Mouse (Mus musculus) forebrain, embryonic 10.5 days (tissue): ENCODE results near the gene Wbp11. TPM values are rescaled to one million over a fixed set of nuclear protein-coding genes. Genes with fewer than 3 reads are reported as not detected.

ENCODE experiments used
- DNase-seq: peaks from one replicate; pipeline ENCODE4 v3.0.0-alpha.2; 2017; ENCODE audit warnings: low spot score; ENCODE audit errors: extremely low spot score
- H3K27ac ChIP-seq: fragments of 300-500 bp; sonication (generic); 2 replicates; pipeline ENCODE4 v1.5.1; 2016; ENCODE audit warnings: mild to moderate bottlenecking
- H3K27me3 ChIP-seq: fragments of 300-500 bp; sonication (generic); 2 replicates; pipeline ENCODE4 v1.6.1; 2016; ENCODE audit warnings: mild to moderate bottlenecking; ENCODE audit not compliant: poor library complexity, severe bottlenecking
- H3K36me3 ChIP-seq: fragments of 300-500 bp; sonication (generic); replicated peaks from 2 replicates; pipeline ENCODE4 v1.6.1; 2016; ENCODE audit warnings: mild to moderate bottlenecking, moderate library complexity
- H3K4me1 ChIP-seq: fragments of 300-500 bp; sonication (generic); 2 replicates; pipeline ENCODE4 v1.6.1; 2016
- H3K4me3 ChIP-seq: fragments of 300-500 bp; sonication (generic); 2 replicates; pipeline ENCODE4 v1.5.1; 2016; ENCODE audit warnings: mild to moderate bottlenecking, moderate library complexity
- H3K9me3 ChIP-seq: fragments of 300-500 bp; sonication (generic); 2 replicates; pipeline ENCODE4 v1.6.1; 2016; ENCODE audit warnings: mild to moderate bottlenecking, moderate library complexity
- WGBS: fragments of 180-500 bp; shearing (Covaris S2); methylation state at CpG from one replicate; pipeline ENCODE4 v1.1.7; 2016; 5-methylcytosine and 5-hydroxymethylcytosine counted together
- polyA plus RNA-seq: library from polyadenylated mRNA; unstranded; fragments of >200 nt; fragmentation: Nextera tagmentation; extraction: Ambion mirVana; gene quantifications from 2 replicates; pipeline ENCODE4 v1.2.1, GENCODE M21; 2016

Gene Wbp11
- polyA plus RNA-seq, result 166 and 170 TPM in 2 replicates

- Histone ChIP-seq H3K36me3 (peaks cover 25% of the 10 kb centered on the region), H3K27ac (peak within 1 kb of the TSS; percentile 98), H3K9me3 (no peaks in the 10 kb centered on the region), H3K27me3 (no peaks in the 10 kb centered on the region), H3K4me1 (peaks cover 14% of the 10 kb centered on the region), H3K4me3 (peak within 1 kb of the TSS; percentile 99)
- DNase-seq, result peak; percentile 95
- under 1% methylated on average over 45 of the region's 45 CpGs for whole genome bisulfite sequencing
Observed at GRCm38 (mm10) chr6:136827881-136828561, at the start of gene Wbp11. Wbp11 (minus strand) TSS chr6:136828233.

GRCm38 (mm10) chr6:136875670-136876069 is 47.6 kb upstream of the Wbp11 start, which contains the start of gene Mgp:
Mgp (minus strand) TSS chr6:136875823.
- Histone ChIP-seq H3K27me3 (no peaks in the 10 kb centered on the region), H3K27ac (no peak within 1 kb of the TSS), H3K9me3 (no peaks in the 10 kb centered on the region), H3K36me3 (no peaks in the 10 kb centered on the region), H3K4me1 (no peaks in the 10 kb centered on the region), H3K4me3 (no peak within 1 kb of the TSS)
- 62% methylated on average over 9 of the region's 9 CpGs for WGBS
- no peak for DNase-seq

- H3K9me3 ChIP-seq, result no peaks in the 10 kb centered on the region
- H3K4me1 ChIP-seq, result no peaks in the 10 kb centered on the region
- no peaks in the 10 kb centered on the region for H3K36me3 ChIP-seq
- WGBS, result 87% methylated on average over 8 of the region's 8 CpGs
- no peak overlapping the region for H3K4me3 ChIP-seq
- no peak for DNase-seq
- no peaks in the 10 kb centered on the region for H3K27me3 ChIP-seq
- no peak overlapping the region for H3K27ac ChIP-seq
Observed at GRCm38 (mm10) chr6:136874599-136874998, 46.6 kb upstream of the Wbp11 start.

- H3K4me1 ChIP-seq, result no peaks in the 10 kb centered on the region
- H3K27me3 ChIP-seq, result no peaks in the 10 kb centered on the region
- H3K9me3 ChIP-seq, result no peaks in the 10 kb centered on the region
- H3K27ac ChIP-seq, result no peak overlapping the region
- no peaks in the 10 kb centered on the region for H3K36me3 ChIP-seq
- no peak for DNase-seq
- WGBS, result 89% methylated on average over 5 of the region's 5 CpGs
- H3K4me3 ChIP-seq, result no peak overlapping the region
Observed at GRCm38 (mm10) chr6:136868921-136869320, 40.9 kb upstream of the Wbp11 start.

GRCm38 (mm10) chr6:136866150-136866549 is 38.1 kb upstream of the Wbp11 start:
- 85% methylated on average over 4 of the region's 4 CpGs for WGBS

GRCm38 (mm10) chr6:136865360-136865759 is 37.3 kb upstream of the Wbp11 start:
- WGBS, result 94% methylated on average over 5 of the region's 5 CpGs
- Histone ChIP-seq H3K27me3 (no peaks in the 10 kb centered on the region), H3K9me3 (no peaks in the 10 kb centered on the region), H3K27ac (no peak overlapping the region), H3K36me3 (no peaks in the 10 kb centered on the region), H3K4me1 (no peaks in the 10 kb centered on the region), H3K4me3 (no peak overlapping the region)
- DNase-seq, result no peak

More at GRCm38 (mm10) chr6:136866150-136866549, 38.1 kb upstream of the Wbp11 start:
- Histone ChIP-seq H3K9me3 (no peaks in the 10 kb centered on the region), H3K4me1 (no peaks in the 10 kb centered on the region), H3K27ac (no peak overlapping the region), H3K27me3 (no peaks in the 10 kb centered on the region), H3K36me3 (no peaks in the 10 kb centered on the region), H3K4me3 (no peak overlapping the region)
- no peak for DNase-seq

GRCm38 (mm10) chr6:136861020-136861419 is 33.0 kb upstream of the Wbp11 start:
- Histone ChIP-seq H3K27ac (no peak overlapping the region), H3K36me3 (no peaks in the 10 kb centered on the region), H3K27me3 (no peaks in the 10 kb centered on the region), H3K4me3 (no peak overlapping the region), H3K9me3 (no peaks in the 10 kb centered on the region), H3K4me1 (0 out of 2 replicates have a peak, but pooled peaks cover 3% of the 10 kb centered on the region)
- no peak for DNase-seq
- WGBS, result 57% methylated on average over 9 of the region's 9 CpGs

- Histone ChIP-seq H3K36me3 (no peaks in the 10 kb centered on the region), H3K9me3 (no peaks in the 10 kb centered on the region), H3K4me3 (no peak overlapping the region), H3K27ac (no peak overlapping the region), H3K27me3 (no peaks in the 10 kb centered on the region), H3K4me1 (0 out of 2 replicates have a peak, but pooled peaks cover 3% of the 10 kb centered on the region)
- DNase-seq, result no peak
- WGBS, result 88% methylated on average over 8 of the region's 8 CpGs
Observed at GRCm38 (mm10) chr6:136858420-136858819, 30.4 kb upstream of the Wbp11 start.

GRCm38 (mm10) chr6:136857873-136858260 is 29.8 kb upstream of the Wbp11 start:
- H3K36me3 ChIP-seq, result no peaks in the 10 kb centered on the region
- no peaks in the 10 kb centered on the region for H3K9me3 ChIP-seq
- peaks cover 4% of the 10 kb centered on the region for H3K4me1 ChIP-seq
- no peaks in the 10 kb centered on the region for H3K27me3 ChIP-seq
- H3K27ac ChIP-seq, result peak overlapping the region; percentile 56
- 65% methylated on average over 11 of the region's 11 CpGs for WGBS
- DNase-seq, result no peak
- H3K4me3 ChIP-seq, result no peak overlapping the region

GRCm38 (mm10) chr6:136857186-136857872 is 29.3 kb upstream of the Wbp11 start, which contains the start of gene Art4:
Art4 (minus strand) TSS chr6:136857733.
- no peaks in the 10 kb centered on the region for H3K9me3 ChIP-seq
- peak within 1 kb of the TSS; percentile 56 for H3K27ac ChIP-seq
- no peaks in the 10 kb centered on the region for H3K36me3 ChIP-seq
- H3K27me3 ChIP-seq, result no peaks in the 10 kb centered on the region
- no peak for DNase-seq
- H3K4me1 ChIP-seq, result peaks cover 10% of the 10 kb centered on the region
- 81% methylated on average over 18 of the region's 18 CpGs for WGBS
- H3K4me3 ChIP-seq, result peak within 1 kb of the TSS; percentile 13; the same call in 1 of the 2 replicates

GRCm38 (mm10) chr6:136856071-136856636 is 28.1 kb upstream of the Wbp11 start:
- Histone ChIP-seq H3K36me3 (no peaks in the 10 kb centered on the region), H3K27ac (peak overlapping the region; percentile 40; the same call in 1 of the 2 replicates)

GRCm38 (mm10) chr6:136855183-136855582 is 27.1 kb upstream of the Wbp11 start:
- H3K4me1 ChIP-seq, result peaks cover 13% of the 10 kb centered on the region
- 78% methylated on average over 2 of the region's 2 CpGs for WGBS
- no peak overlapping the region for H3K4me3 ChIP-seq
- H3K27ac ChIP-seq, result no peak overlapping the region
- H3K9me3 ChIP-seq, result no peaks in the 10 kb centered on the region
- H3K36me3 ChIP-seq, result no peaks in the 10 kb centered on the region
- DNase-seq, result no peak
- no peaks in the 10 kb centered on the region for H3K27me3 ChIP-seq

More at GRCm38 (mm10) chr6:136856071-136856636, 28.1 kb upstream of the Wbp11 start:
- no peak for DNase-seq
- H3K27me3 ChIP-seq, result no peaks in the 10 kb centered on the region
- H3K4me1 ChIP-seq, result peaks cover 13% of the 10 kb centered on the region
- H3K9me3 ChIP-seq, result no peaks in the 10 kb centered on the region
- peak overlapping the region; percentile 22 for H3K4me3 ChIP-seq
- 75% methylated on average over 14 of the region's 14 CpGs for WGBS

- Histone ChIP-seq H3K27me3 (no peaks in the 10 kb centered on the region), H3K36me3 (no peaks in the 10 kb centered on the region), H3K4me1 (peaks cover 13% of the 10 kb centered on the region), H3K9me3 (no peaks in the 10 kb centered on the region), H3K27ac (no peak overlapping the region), H3K4me3 (no peak overlapping the region)
- 96% methylated on average over 11 of the region's 11 CpGs for WGBS
- no peak for DNase-seq
Observed at GRCm38 (mm10) chr6:136854361-136854781, 26.3 kb upstream of the Wbp11 start.
